Mouse (Mus musculus): Measurements from ENCODE around the gene C5ar2. TPM values are rescaled to one million over a fixed set of nuclear protein-coding genes. Genes with fewer than 3 reads are reported as not detected.

C5ar2 gene
- polyA plus RNA-seq, 1 experiment from 2014 or later = 0.77 TPM

GRCm38 (mm10) chr7:16213986-16214385, 30.0 kb downstream of the C5ar2 start:
- 89% methylated on average over 9 of the region's 9 CpGs for WGBS (ENCODE audit: insufficient replicate concordance)
- DNase-seq (no peak), ATAC-seq (ENCODE audit: low read depth) (no peak)
- no peak overlapping the region for H3K4me2 ChIP-seq
- no peaks in the 10 kb centered on the region for H3K9me3 ChIP-seq (replicated peaks)
- H3K36me3 ChIP-seq = peaks cover 66% of the 10 kb centered on the region
- no peaks in the 10 kb centered on the region for H3K27me3 ChIP-seq
- H3K9ac ChIP-seq = no peak overlapping the region
- H3K27ac ChIP-seq = no peak overlapping the region
- H3K4me3 ChIP-seq (replicated peaks) = no peak overlapping the region
- H3K4me1 ChIP-seq (replicated peaks) = no peaks in the 10 kb centered on the region; the same call in 1 of the 2 replicates

- ATAC-seq (ENCODE audit: low read depth) (peak; percentile 39), DNase-seq (no peak)
- no peak overlapping the region for H3K27ac ChIP-seq
- H3K4me1 ChIP-seq (replicated peaks) = no peaks in the 10 kb centered on the region; the same call in 1 of the 2 replicates
- peaks cover 66% of the 10 kb centered on the region for H3K36me3 ChIP-seq
- WGBS (ENCODE audit: insufficient replicate concordance) = 81% methylated on average over 6 of the region's 6 CpGs
- no peak overlapping the region for H3K9ac ChIP-seq
- H3K4me3 ChIP-seq (replicated peaks) = no peak overlapping the region
- no peaks in the 10 kb centered on the region for H3K27me3 ChIP-seq
- no peak overlapping the region for H3K4me2 ChIP-seq
- no peaks in the 10 kb centered on the region for H3K9me3 ChIP-seq (replicated peaks)
Observed at GRCm38 (mm10) chr7:16213196-16213595, 30.8 kb downstream of the C5ar2 start.

- no peak overlapping the region for H3K4me3 ChIP-seq (replicated peaks)
- no peaks in the 10 kb centered on the region for H3K27me3 ChIP-seq
- no peak for ATAC-seq (ENCODE audit: low read depth)
- H3K9ac ChIP-seq = no peak overlapping the region
- H3K27ac ChIP-seq = no peak overlapping the region
- no peaks in the 10 kb centered on the region; the same call in 1 of the 2 replicates for H3K4me1 ChIP-seq (replicated peaks)
- peaks cover 58% of the 10 kb centered on the region for H3K36me3 ChIP-seq
- WGBS (ENCODE audit: insufficient replicate concordance) = 61% methylated on average over 12 of the region's 12 CpGs
- H3K4me2 ChIP-seq = no peak overlapping the region
- no peak for DNase-seq
- no peaks in the 10 kb centered on the region for H3K9me3 ChIP-seq (replicated peaks)
Observed at GRCm38 (mm10) chr7:16210862-16211365, 33.0 kb downstream of the C5ar2 start.

- Histone ChIP-seq H3K36me3 (peaks cover 58% of the 10 kb centered on the region), H3K4me1 (replicated peaks) (no peaks in the 10 kb centered on the region; the same call in 1 of the 2 replicates), H3K9me3 (replicated peaks) (no peaks in the 10 kb centered on the region), H3K4me3 (replicated peaks) (no peak overlapping the region), H3K4me2 (no peak overlapping the region), H3K9ac (no peak overlapping the region), H3K27me3 (no peaks in the 10 kb centered on the region), H3K27ac (no peak overlapping the region)
- ATAC-seq (ENCODE audit: low read depth) (no peak), DNase-seq (no peak)
- 80% methylated on average over 21 of the region's 21 CpGs for WGBS (ENCODE audit: insufficient replicate concordance)
Observed at GRCm38 (mm10) chr7:16208781-16209665, 34.9 kb downstream of the C5ar2 start.

GRCm38 (mm10) chr7:16207496-16207895, 36.5 kb downstream of the C5ar2 start:
- H3K4me3 ChIP-seq (replicated peaks) = no peak overlapping the region
- DNase-seq = no peak
- no peak overlapping the region for H3K9ac ChIP-seq
- H3K4me1 ChIP-seq (replicated peaks) = no peaks in the 10 kb centered on the region; the same call in 1 of the 2 replicates
- peaks cover 62% of the 10 kb centered on the region for H3K36me3 ChIP-seq
- no peaks in the 10 kb centered on the region for H3K9me3 ChIP-seq (replicated peaks)
- no peak overlapping the region; the same call in 1 of the 2 replicates for H3K27ac ChIP-seq
- no peak overlapping the region for H3K4me2 ChIP-seq
- H3K27me3 ChIP-seq = no peaks in the 10 kb centered on the region
- ATAC-seq (ENCODE audit: low read depth) = peak; percentile 34; the same call in 1 of the 2 replicates
- WGBS (ENCODE audit: insufficient replicate concordance) = 75% methylated on average over 10 of the region's 10 CpGs

- H3K9ac ChIP-seq = no peak overlapping the region
- 74% methylated on average over 7 of the region's 7 CpGs for WGBS (ENCODE audit: insufficient replicate concordance)
- no peaks in the 10 kb centered on the region for H3K27me3 ChIP-seq
- no peaks in the 10 kb centered on the region for H3K9me3 ChIP-seq (replicated peaks)
- DNase-seq (no peak), ATAC-seq (ENCODE audit: low read depth) (no peak)
- H3K4me2 ChIP-seq = no peak overlapping the region
- no peak overlapping the region; the same call in none of the 2 replicates for H3K27ac ChIP-seq
- peaks cover 66% of the 10 kb centered on the region for H3K36me3 ChIP-seq
- H3K4me1 ChIP-seq (replicated peaks) = no peaks in the 10 kb centered on the region; the same call in 1 of the 2 replicates
- no peak overlapping the region for H3K4me3 ChIP-seq (replicated peaks)
Observed at GRCm38 (mm10) chr7:16207076-16207475, 36.9 kb downstream of the C5ar2 start.

GRCm38 (mm10) chr7:16204791-16205190, 39.2 kb downstream of the C5ar2 start:
- no peak for DNase-seq
- H3K4me2 ChIP-seq = no peak overlapping the region
- no peak overlapping the region for H3K9ac ChIP-seq
- peaks cover 68% of the 10 kb centered on the region for H3K36me3 ChIP-seq
- 61% methylated on average over 9 of the region's 9 CpGs for WGBS (ENCODE audit: insufficient replicate concordance)
- H3K4me1 ChIP-seq (replicated peaks) = no peaks in the 10 kb centered on the region
- H3K9me3 ChIP-seq (replicated peaks) = no peaks in the 10 kb centered on the region
- ATAC-seq (ENCODE audit: low read depth) = no peak
- no peaks in the 10 kb centered on the region for H3K27me3 ChIP-seq
- no peak overlapping the region for H3K27ac ChIP-seq
- H3K4me3 ChIP-seq (replicated peaks) = no peak overlapping the region

- Histone ChIP-seq H3K4me3 (replicated peaks) (no peak overlapping the region), H3K4me2 (no peak overlapping the region), H3K27me3 (no peaks in the 10 kb centered on the region), H3K9me3 (replicated peaks) (no peaks in the 10 kb centered on the region), H3K36me3 (peaks cover 67% of the 10 kb centered on the region), H3K9ac (no peak overlapping the region), H3K27ac (no peak overlapping the region), H3K4me1 (replicated peaks) (no peaks in the 10 kb centered on the region)
- ATAC-seq (ENCODE audit: low read depth) (no peak), DNase-seq (no peak)
- WGBS (ENCODE audit: insufficient replicate concordance) = 85% methylated on average over 13 of the region's 13 CpGs
Observed at GRCm38 (mm10) chr7:16203505-16203903, 40.5 kb downstream of the C5ar2 start.

- no peak overlapping the region for H3K27ac ChIP-seq
- no peak overlapping the region for H3K9ac ChIP-seq
- 77% methylated on average over 15 of the region's 15 CpGs for WGBS (ENCODE audit: insufficient replicate concordance)
- H3K4me2 ChIP-seq = no peak overlapping the region
- H3K4me3 ChIP-seq (replicated peaks) = no peak overlapping the region
- peaks cover 72% of the 10 kb centered on the region for H3K36me3 ChIP-seq
- no peaks in the 10 kb centered on the region for H3K27me3 ChIP-seq
- DNase-seq (no peak), ATAC-seq (ENCODE audit: low read depth) (no peak)
- H3K9me3 ChIP-seq (replicated peaks) = no peaks in the 10 kb centered on the region
- H3K4me1 ChIP-seq (replicated peaks) = no peaks in the 10 kb centered on the region
Observed at GRCm38 (mm10) chr7:16202756-16203504, 41.0 kb downstream of the C5ar2 start.

- Histone ChIP-seq H3K27ac (no peak overlapping the region), H3K9me3 (replicated peaks) (no peaks in the 10 kb centered on the region), H3K36me3 (peaks cover 79% of the 10 kb centered on the region), H3K4me3 (replicated peaks) (no peak overlapping the region), H3K27me3 (no peaks in the 10 kb centered on the region), H3K4me2 (no peak overlapping the region), H3K9ac (no peak overlapping the region), H3K4me1 (replicated peaks) (no peaks in the 10 kb centered on the region)
- ATAC-seq (ENCODE audit: low read depth) = no peak
- no peak for DNase-seq
- WGBS (ENCODE audit: insufficient replicate concordance) = 34% methylated on average over 6 of the region's 6 CpGs
Observed at GRCm38 (mm10) chr7:16201136-16201535, 42.8 kb downstream of the C5ar2 start.

GRCm38 (mm10) chr7:16198540-16198939, 45.4 kb downstream of the C5ar2 start:
- ATAC-seq (ENCODE audit: low read depth) (no peak), DNase-seq (no peak)
- Histone ChIP-seq H3K36me3 (peaks cover 53% of the 10 kb centered on the region), H3K9ac (no peak overlapping the region), H3K4me1 (replicated peaks) (0 out of 2 replicates have a peak, but pooled peaks cover 3% of the 10 kb centered on the region), H3K27ac (no peak overlapping the region), H3K4me2 (no peak overlapping the region), H3K9me3 (replicated peaks) (no peaks in the 10 kb centered on the region), H3K4me3 (replicated peaks) (no peak overlapping the region), H3K27me3 (no peaks in the 10 kb centered on the region)
- 78% methylated on average over 11 of the region's 11 CpGs for WGBS (ENCODE audit: insufficient replicate concordance)

All from liver, embryonic 13.5 days (tissue).